Mouse (Mus musculus) liver, embryonic 14.5 days (tissue): Measurements from ENCODE around the gene Nploc4. TPM values are rescaled to one million over a fixed set of nuclear protein-coding genes. Genes with fewer than 3 reads are reported as not detected.

Source experiments
- ATAC-seq: fragments of 200-750 bp; cut with Nextera tagmentation; 2 replicates; pipeline ENCODE4 v1.8.0; 2017; ENCODE audit warnings: moderate number of reproducible peaks, mild to moderate bottlenecking, moderate library complexity; ENCODE audit not compliant: insufficient read depth
- DNase-seq, 3 experiments: peaks; one replicate each; pipeline ENCODE4 v3.0.0-alpha.2; 2012 to 2013; ENCODE audit warnings: low read depth in 3 of 3, low spot score in 3 of 3
- H3K27ac ChIP-seq: fragments of 300-500 bp; sonication (generic); 2 replicates; pipeline ENCODE4 v1.5.1; 2014; ENCODE audit warnings: moderate library complexity, mild to moderate bottlenecking, control low read depth, inconsistent platforms
- H3K27me3 ChIP-seq: fragments of 300-500 bp; sonication (generic); 2 replicates; pipeline ENCODE4 v1.6.1; 2014; ENCODE audit warnings: mild to moderate bottlenecking, low read length, moderate library complexity; ENCODE audit not compliant: control insufficient read depth, insufficient read depth
- H3K36me3 ChIP-seq: fragments of 300-500 bp; sonication (generic); replicated peaks from 2 replicates; pipeline ENCODE4 v1.6.1; 2014; ENCODE audit warnings: low read depth; ENCODE audit not compliant: control insufficient read depth, insufficient read depth
- H3K4me1 ChIP-seq, 2 experiments: fragments of 200-500 bp in 1 of 2; fragments of 300-500 bp in 1 of 2; sonication (generic) in 1 of 2; replicated peaks; 2 replicates each; pipeline ENCODE4 v1.6.1; 2012 to 2014; ENCODE audit warnings: antibody characterized with exemption in 1 of 2, inconsistent platforms in 1 of 2, low read length in 1 of 2; ENCODE audit not compliant: control insufficient read depth in 2 of 2, insufficient read depth in 2 of 2
- H3K4me2 ChIP-seq: fragments of 300-500 bp; sonication (generic); 2 replicates; pipeline ENCODE4 v1.6.1; 2014; ENCODE audit warnings: low read depth, mild to moderate bottlenecking, control low read depth, moderate library complexity
- H3K4me3 ChIP-seq, 2 experiments: fragments of 200-500 bp in 1 of 2; fragments of 300-500 bp in 1 of 2; sonication (generic) in 1 of 2; 2 replicates each; pipeline ENCODE4 v1.5.1; 2012 to 2014; ENCODE audit warnings: low read depth in 2 of 2, low read length in 2 of 2, mild to moderate bottlenecking in 2 of 2, control low read depth in 1 of 2, inconsistent platforms in 1 of 2, moderate library complexity in 1 of 2; ENCODE audit not compliant: insufficient read depth in 1 of 2
- H3K9ac ChIP-seq: fragments of 300-500 bp; sonication (generic); replicated peaks from 2 replicates; pipeline ENCODE4 v1.6.1; 2014; ENCODE audit warnings: mild to moderate bottlenecking, control low read depth, moderate library complexity
- H3K9me3 ChIP-seq: fragments of 300-500 bp; sonication (generic); 2 replicates; pipeline ENCODE4 v1.6.1; 2016; ENCODE audit warnings: low read length, mixed read lengths; ENCODE audit not compliant: control insufficient read depth
- CTCF ChIP-seq: IDR thresholded peaks from 2 replicates; pipeline ENCODE4 v1.5.1; 2016; ENCODE audit warnings: antibody characterized with exemption, low read depth, control low read depth
- EP300 ChIP-seq: IDR thresholded peaks from 2 replicates; pipeline ENCODE4 v1.6.1; 2016; ENCODE audit warnings: antibody characterized with exemption, low read depth
- WGBS: fragments of 180-500 bp; shearing (Covaris S2); extraction: QIAGEN DNeasy Blood & Tissue Kit; methylation state at CpG from one replicate; pipeline ENCODE4 v1.1.7; 2014; ENCODE audit not compliant: insufficient replicate concordance; 5-methylcytosine and 5-hydroxymethylcytosine counted together
- polyA plus RNA-seq, 2 experiments: library from polyadenylated mRNA; depleted of rRNA in 1 of 2; stranded (reverse) in 1 of 2; unstranded in 1 of 2; fragments of >200 nt; fragmentation: Nextera tagmentation in 1 of 2; extraction: Ambion mirVana in 1 of 2; gene quantifications; 2 replicates each; pipeline versions ENCODE4 v1.2.1 to v1.2.3; 2012 to 2014

Gene Nploc4
- polyA plus RNA-seq, 2 experiments: 21.1 to 21.2 TPM

- Histone ChIP-seq H3K27me3 (peaks cover 17% of the 10 kb centered on the region), H3K27ac (no peak overlapping the region; the same call in 1 of the 2 replicates), H3K9ac (no peak overlapping the region), H3K4me2 (no peak overlapping the region), H3K36me3 (peaks cover 6% of the 10 kb centered on the region), H3K9me3 (no peaks in the 10 kb centered on the region), H3K4me3 (no peak overlapping the region), H3K4me1 (peaks cover 44 to 58% of the 10 kb centered on the region in 2 experiments)
- WGBS: 76% methylated on average over 10 of the region's 10 CpGs
- DNase-seq (no peak), ATAC-seq (no peak)
- TF ChIP-seq CTCF: no peak
- TF ChIP-seq EP300: no peak
Observed at GRCm38 (mm10) chr11:120351250-120352092, 86.0 kb downstream of the Nploc4 start.

GRCm38 (mm10) chr11:120350711-120351110 is 86.8 kb downstream of the Nploc4 start:
- H3K4me3 ChIP-seq: peak overlapping the region in 1 of 2 experiments; percentile 99; a peak in 2 of 4 replicates
- no peak for TF ChIP-seq CTCF
- no peak for TF ChIP-seq EP300
- H3K4me2 ChIP-seq: peak overlapping the region; percentile 100
- no peak for ATAC-seq
- H3K27ac ChIP-seq: 0 out of 2 replicates have a peak overlapping the region, but pooled peaks have one; percentile 8
- DNase-seq: no peak
- peaks cover 8% of the 10 kb centered on the region for H3K36me3 ChIP-seq
- H3K9ac ChIP-seq: no peak overlapping the region
- H3K9me3 ChIP-seq: no peaks in the 10 kb centered on the region
- H3K4me1 ChIP-seq: peaks cover 36 to 51% of the 10 kb centered on the region in 2 experiments
- 42% methylated on average over 11 of the region's 11 CpGs for WGBS
- H3K27me3 ChIP-seq: peaks cover 17% of the 10 kb centered on the region

GRCm38 (mm10) chr11:120349986-120350702 is 87.4 kb downstream of the Nploc4 start:
- ATAC-seq (peak; percentile 4; the same call in 1 of the 2 replicates), DNase-seq (peak; percentile 56 to 66 (median 56))
- Histone ChIP-seq H3K27me3 (peaks cover 17% of the 10 kb centered on the region), H3K36me3 (peaks cover 12% of the 10 kb centered on the region), H3K9ac (peak overlapping the region; percentile 100), H3K4me2 (peak overlapping the region; percentile 100), H3K4me3 (peak overlapping the region; percentile 69 to 99), H3K27ac (peak overlapping the region; percentile 72), H3K4me1 (peaks cover 32 to 49% of the 10 kb centered on the region in 2 experiments), H3K9me3 (no peaks in the 10 kb centered on the region)
- under 1% methylated on average over 67 of the region's 68 CpGs for WGBS
- TF ChIP-seq EP300 (no peak), CTCF (no peak)

- peaks cover 26 to 42% of the 10 kb centered on the region in 2 experiments for H3K4me1 ChIP-seq
- TF ChIP-seq EP300 (no peak), CTCF (no peak)
- H3K9me3 ChIP-seq: no peaks in the 10 kb centered on the region
- DNase-seq (no peak), ATAC-seq (no peak)
- H3K9ac ChIP-seq: peak overlapping the region; percentile 100
- peak overlapping the region; percentile 100 for H3K4me2 ChIP-seq
- H3K4me3 ChIP-seq: peak overlapping the region; percentile 69 to 99
- WGBS: 3% methylated on average over 16 of the region's 16 CpGs
- peak overlapping the region; percentile 72 for H3K27ac ChIP-seq
- H3K27me3 ChIP-seq: peaks cover 17% of the 10 kb centered on the region
- peaks cover 14% of the 10 kb centered on the region for H3K36me3 ChIP-seq
Observed at GRCm38 (mm10) chr11:120349371-120349985, 88.0 kb downstream of the Nploc4 start.
